Mouse (Mus musculus): ENCODE measurements around the gene Lrrc8a.

Lrrc8a gene

DNA sequence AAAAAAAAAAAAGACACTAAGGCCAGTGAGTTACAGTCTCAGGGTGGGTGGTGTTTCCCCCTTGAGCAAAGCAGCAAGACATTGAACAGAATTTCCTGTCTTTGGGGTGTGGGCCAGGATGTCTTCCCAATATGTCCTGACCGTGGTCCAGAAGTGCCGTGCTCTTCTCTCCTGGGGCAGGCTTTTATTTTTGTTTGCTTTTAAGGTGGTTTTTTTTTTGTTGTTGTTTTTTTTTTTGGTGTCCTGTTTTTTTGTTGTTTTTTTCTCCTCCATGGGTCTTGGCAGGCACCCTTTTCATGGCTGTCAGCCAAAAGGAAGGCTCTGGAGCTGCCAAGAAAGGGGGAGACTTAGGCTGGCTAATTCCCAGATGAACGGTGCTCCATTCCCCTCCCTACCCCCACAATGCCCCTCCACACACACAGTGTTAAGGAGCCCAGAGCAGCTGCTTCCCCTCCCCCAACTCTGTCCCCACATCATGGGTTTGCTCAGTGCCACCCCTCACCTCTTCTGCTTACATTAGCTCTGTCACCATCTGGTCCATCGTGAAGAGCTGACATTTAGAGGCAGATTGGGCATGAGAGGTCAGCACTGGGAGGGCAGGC is 25.4 kb downstream of the Lrrc8a start:
- DNase-seq: peak; percentile 55

DNA sequence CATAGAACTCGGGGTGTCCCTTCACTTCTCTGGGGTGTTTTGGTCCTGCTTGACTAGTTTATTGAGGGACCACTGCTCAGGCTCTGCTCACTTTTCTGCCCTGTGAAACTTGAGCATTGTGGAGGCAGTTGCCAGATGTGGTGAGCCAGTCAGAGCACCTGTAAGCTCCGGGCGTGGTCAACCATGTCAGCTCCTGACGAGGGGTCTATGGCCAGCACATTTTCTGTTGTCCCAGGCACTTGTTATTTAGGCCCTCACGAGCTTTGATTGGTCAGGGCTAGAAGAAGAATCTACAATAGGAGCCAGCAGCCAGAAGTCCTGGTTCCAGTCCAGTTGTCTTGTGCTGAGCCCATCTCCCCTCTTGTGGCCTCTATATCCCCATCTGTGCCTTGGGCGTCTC is 26.3 kb downstream of the Lrrc8a start:
- DNase-seq: no peak

DNA sequence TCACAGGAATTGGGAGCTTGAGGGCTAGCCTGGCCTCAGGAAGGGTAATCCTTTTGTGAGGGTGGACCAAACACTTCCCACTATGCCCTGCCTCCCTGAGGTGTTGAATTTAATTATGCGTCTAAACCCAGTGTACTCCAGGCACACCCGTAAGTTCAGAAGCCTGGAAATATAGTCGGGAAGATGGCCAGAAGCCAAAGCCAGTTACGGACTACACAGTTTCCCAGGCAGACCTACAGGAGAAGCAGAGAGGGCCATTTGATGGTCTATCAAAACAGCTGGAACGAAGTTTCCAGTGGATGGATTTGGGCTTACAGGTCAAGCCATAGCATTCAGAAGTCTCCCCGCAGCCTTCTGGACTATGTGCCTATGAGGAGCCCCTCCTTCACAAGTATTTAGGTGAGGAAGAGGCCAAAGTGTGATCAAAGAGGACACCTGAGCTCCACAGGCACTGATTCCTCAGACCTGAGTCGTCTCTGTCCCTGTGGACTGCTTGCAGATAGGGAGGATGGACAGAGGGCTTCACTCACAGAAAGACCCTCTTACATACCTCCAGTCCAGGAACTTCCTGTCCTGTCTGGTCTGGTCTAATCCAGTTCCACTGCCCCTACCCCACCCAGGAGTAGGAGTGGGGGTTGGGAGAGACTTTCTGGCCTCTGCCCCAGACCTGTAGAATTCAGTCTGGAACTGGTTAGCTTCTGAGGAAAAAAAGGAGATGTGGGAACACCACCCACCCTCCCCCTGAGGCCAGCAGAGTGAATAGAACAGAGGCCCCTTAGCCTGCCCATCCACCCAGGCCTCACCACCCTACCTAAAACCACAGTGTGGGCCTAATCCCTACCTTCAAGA is 27.4 kb downstream of the Lrrc8a start:
- DNase-seq: no peak

DNA sequence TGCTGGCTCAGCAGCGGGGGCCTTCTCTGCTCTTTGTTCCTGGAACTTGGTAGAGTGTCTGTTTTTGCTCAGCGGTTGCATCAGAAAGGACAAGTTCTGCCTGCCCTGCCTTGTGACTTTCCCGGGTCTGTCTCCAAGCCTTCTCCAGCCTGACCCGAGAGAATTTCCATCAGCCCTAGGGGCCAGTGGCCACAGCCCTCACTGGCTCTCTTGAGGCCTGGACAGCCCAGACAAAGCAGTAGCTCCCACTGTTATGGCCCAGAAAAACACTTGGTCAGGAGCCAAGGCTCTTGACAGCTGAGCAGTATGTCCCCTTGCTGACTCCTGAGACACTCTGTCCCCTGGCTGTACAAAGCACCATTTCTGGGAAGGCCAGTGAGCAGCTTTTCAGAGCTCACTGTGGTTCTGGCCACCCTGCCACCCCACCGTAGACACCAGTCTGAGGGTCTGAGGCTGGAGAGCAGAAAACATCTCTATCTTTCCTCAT is 28.3 kb downstream of the Lrrc8a start, which contains the start of gene Phyhd1:
Gene Phyhd1, plus strand, starts transcription at position 437 of the 487 bp plus-strand sequence.
- DNase-seq: peak; percentile 87

DNA sequence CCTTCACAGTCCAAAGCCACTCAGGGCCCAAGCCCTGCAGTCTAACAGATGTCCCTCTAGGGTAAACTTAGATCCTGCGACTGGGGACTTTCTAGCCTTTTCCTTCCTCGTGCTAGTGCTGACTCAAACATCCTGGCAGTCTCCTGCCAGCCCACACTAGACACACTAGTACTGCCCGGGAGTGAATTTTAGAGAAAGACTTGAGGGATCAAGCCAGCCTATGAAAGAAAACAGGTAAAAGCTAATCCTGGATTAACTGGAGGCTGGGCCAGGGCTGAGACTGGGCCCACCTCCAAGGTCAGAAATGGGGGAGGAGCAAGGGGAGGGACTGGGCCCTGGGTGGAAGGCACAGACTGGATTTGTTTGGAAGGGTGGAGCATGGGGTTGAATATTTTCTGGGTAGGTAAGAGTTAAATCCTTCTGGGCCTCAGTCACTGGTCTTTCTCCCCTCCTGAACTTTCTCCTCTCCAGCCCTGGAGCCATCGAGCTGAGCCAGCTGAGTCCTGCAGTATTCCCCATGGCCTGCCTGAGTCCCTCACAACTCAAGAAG is 29.0 kb downstream of the Lrrc8a start:
- peak; percentile 74 for DNase-seq

DNA sequence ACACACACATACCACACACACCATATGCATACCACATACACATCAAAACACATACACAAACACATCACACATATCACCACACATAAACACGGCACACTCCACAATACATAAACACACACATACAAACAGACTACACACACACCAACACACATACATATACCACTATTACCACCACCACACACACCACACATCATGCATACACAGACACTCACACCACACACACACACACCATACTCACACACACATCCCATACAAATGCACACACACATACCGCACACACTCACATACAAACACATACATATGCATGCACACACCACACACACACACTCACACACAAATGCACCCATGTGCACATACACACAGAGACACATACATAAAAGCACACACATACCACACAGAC is 30.0 kb downstream of the Lrrc8a start:
- DNase-seq: no peak

DNA sequence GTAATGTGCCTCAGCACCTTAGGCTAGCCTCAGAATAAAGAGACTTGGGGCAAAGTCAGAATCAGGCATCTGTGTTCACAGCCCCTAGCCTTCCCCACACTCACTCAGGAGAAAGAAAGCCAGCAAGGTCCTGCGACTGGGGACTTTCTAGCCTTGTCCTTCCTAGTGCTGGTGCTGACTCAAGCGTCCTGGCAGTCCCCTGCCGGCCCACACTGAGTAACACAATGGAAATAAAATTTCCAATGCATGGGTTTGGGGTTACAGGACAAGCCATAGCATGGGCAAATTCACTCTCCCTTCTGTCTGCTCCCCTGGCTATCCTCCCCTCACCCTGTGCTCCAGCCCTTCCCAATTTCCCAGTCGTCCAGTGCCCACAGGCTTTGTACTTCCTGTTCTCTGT is 30.9 kb downstream of the Lrrc8a start:
- DNase-seq: no peak

DNA sequence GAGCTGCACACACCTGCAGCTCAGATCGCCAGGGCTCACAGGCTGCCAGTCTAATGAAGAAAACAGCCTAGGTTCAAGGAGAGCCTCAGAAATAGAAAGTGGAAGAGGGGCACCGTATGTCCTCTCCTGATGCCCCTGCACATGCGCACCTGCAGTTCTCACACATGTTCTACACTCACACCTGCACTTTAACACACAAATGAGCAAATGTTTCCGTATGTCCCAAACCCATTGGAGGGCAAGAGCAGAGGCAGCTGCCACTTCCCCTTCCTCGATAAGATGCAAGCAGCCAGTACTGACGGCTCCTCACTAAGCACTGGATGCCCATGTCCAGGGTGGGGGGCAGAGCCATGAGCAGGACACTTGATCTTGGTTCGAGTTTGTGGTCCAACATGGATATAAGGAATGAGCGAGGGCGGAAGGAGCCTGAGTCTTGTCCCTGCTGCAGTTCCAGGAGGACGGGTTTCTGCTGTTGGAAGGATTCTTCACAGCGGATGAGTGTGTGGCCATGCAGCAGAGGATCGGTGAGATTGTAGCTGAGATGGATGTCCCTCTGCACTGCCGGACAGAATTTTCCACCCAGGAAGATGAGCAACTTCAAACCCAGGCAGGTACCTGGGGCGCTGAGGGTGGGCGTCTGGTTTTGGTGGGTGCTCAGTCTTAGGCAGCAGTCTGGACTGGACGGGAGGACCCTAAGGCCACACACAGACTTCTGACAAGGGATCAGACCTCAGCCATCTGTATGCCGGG is 31.9 kb downstream of the Lrrc8a start:
- DNase-seq: no peak

DNA sequence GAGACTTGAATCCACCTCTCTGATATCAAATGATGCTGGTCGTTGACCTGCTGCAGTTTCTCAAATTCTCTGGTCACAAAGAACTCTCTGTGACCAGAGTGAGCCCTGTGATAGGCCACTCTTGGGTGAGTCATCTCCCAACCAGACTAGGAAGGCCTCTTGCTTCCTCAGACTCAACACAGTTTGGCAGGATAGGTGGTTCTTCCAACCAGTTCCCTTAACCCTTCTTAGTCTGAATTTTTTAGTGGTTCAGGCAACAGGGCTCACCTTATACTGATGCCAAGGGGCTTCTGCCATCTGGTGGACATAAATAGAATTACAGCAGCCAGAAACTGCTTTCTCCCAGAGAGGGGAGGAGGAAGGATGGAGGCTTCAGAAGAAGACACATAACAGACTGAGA is 32.6 kb downstream of the Lrrc8a start:
- peak; percentile 87 for DNase-seq

DNA sequence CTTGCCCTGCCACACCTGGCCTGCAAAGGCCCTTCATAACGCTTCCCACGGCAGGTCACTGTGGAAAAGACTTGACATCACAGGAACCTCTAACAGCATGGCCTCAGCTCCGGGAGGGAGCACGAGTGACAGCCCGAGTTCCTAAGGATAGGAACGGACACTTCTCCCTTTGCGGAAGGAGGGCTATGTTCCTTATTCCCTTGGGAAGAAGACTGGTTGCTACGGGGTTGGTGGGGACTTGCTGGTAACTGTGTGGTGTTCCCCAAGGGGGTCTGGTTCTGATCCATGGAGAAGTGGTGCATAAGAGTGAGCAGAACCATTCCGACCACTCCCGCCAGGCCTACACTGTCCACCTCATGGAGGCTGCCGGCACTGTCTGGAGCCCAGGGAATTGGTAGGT is 43.2 kb downstream of the Lrrc8a start, which contains the start of gene Gm28038:
Gene Gm28038, plus strand, starts transcription at position 301 of the 400 bp plus-strand sequence.
- DNase-seq: no peak

DNA sequence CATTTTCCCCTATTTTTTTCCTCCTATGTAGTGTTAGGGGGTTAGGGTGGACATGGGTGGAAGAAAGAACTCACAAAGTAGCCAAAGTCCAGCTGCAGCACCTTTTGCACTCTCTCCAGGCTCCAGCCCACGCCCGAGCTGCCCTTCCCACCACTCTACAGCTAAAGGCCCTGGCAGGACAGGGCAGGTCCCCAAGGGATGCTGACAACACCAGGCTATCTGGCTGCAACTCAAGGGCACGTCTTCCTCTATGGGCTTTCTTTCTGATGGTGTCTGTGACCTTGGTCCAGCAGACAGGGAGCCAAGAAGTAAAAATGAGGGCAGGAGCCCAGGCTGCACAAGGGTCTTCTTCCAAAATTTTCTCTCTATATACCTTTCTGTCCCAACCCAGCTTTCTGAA is 44.1 kb downstream of the Lrrc8a start:
- DNase-seq: no peak

DNA sequence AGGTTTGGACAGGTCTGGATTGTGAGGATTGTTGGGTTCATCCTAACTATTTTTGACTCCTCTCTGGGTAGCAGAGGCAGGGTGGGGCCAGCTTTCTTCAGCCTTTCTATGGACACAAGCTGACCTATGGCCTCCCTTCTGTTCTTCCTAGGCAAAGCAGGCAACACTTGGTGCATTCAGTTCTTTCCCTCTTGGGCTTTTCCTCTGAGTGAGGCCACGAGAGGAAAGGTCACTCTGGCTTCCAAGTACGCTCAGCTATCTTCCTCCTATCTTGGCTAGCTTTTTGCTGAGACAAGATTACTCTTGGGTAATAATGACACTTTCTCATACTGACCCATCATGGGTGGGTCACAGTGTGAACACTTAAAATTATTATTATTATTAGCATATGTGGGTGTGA is 45.7 kb downstream of the Lrrc8a start:
- DNase-seq: no peak

DNA sequence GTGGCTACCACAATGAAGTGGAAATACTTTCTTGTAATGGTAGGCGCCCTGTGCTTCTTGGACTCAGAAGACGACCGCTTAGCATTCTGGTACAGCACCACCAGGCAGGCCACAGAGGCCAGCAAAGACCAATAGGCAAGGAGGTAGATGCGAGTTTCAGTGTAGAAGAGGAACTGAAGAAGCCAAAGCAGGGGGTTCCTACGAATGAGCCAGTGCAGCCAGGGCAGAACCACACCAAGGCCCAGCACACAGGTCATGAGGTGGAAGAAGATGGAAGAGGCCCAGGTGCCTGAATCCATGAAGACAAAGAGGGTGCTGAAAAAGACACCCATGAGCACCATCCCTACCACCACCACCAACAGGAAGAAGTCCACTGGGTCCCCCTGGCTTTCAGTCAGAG is 47.5 kb downstream of the Lrrc8a start:
- DNase-seq: no peak

DNA sequence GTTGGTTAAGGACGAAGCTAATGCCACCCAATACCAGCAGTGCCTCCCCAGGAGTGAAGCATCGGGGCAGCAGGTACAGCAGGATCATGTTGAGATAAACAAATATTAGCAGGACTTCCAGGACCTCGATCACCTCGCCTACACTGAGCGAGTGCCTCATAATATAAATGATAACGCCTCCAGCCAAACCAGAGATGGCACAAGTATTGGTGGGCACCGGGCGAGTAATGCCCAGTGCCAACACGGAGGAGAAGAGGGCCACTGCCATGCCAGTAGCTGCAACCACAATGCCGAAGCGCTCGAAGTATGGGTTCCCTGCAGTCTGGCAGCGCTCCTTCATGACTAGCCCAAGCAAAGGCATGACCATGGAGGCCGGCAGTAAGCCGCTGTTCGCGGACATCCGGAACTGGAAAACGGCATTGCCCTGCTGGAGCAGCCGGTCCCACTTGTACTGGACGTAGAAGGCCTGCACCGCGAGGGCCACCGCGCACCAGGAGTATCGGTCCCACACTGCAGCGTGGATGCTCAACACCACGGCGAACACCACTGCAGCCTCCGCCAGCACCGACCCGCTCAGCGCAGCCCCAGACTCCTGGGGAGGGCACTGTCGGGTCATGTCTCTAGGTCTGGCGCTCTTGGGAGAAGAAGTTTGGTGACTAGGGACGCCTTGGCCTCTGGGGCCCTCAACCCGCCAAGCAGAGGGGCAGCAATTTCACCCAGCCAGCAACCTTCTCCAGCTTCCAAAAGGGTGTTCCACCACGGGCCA is 48.1 kb downstream of the Lrrc8a start:
- DNase-seq: no peak

DNA sequence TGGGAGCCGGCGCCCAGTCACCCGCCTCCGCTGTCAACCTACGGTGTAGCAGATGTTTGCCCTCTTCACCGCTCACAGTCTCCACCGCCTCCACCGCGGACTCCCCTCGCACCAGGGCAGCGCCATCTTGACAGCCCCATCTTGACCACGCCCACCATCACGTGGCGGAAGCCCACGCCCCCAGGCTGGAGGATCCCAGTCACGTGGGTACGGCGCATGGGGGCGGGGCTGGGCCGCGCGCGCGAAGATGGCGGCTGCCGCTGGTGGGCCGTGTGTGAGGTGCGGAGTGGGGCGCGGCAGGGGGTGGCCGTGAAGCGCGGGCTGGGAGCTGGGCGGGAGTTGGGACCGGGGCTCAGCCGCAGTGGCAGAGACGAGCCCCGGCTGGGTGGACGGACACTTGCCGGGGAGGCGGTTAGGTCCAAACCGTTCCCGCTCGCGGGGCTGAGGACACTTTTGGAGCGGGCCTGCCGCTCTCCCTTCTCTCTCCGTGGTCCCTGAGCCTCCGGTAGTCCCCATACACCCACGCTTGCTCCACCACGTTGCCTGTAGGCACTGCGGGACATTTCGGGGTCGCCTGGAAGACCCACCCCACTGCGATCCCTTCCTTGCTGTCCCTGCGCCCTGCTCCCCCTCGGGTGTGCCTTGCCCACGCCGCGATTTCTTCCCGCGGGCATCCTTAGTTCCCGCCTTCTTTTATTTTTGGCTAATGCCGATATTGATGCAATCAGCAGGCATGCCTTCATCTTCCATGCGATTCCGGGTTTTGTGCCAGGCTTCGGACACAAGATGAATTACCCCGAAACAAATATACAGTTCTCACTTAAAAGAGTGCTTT is 48.9 kb downstream of the Lrrc8a start, which contains the start of the genes Dolk and Nup188:
Gene Dolk, minus strand, starts transcription at position 143 of the 835 bp plus-strand sequence.
Gene Nup188, plus strand, starts transcription at position 206 of the 835 bp plus-strand sequence.
- DNase-seq: peak; percentile 97

DNA sequence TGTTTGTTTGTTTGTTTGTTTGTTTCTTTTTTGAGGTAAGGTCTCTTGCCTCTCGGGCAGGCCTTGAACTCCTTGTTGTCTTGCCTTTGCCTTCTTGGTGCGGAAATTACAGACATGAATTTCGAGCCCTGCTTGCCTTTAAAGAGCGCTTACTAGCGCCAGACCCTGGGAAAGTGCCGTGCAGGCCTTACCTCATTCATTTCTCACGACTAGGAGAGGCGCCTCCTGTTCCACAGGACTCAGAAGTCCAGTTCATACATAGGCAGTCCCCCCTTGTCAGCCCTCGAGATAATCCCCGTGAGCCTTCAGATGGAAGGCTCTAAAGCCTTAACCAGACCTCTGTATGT is 49.5 kb downstream of the Lrrc8a start:
- no peak for DNase-seq

DNA sequence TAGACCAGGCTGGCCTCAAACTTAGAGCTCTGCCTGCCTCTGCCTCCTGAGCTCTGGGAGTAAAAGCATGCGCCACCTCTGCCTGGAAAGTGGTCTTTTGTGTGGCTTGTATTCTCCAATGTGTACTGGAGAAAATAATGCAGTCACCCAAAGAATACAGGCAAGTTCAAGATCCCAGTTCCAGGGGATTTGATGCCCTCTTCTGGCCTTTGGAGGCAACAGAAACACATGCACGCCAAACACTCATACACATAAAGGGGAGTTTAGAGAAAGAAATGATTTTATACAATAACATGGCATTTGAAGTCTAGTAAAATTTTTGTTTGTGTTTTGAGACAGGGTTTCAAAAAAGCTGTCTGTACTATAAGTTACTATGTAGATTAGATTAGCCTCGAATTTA is 62.0 kb downstream of the Lrrc8a start:
- no peak for DNase-seq

DNA sequence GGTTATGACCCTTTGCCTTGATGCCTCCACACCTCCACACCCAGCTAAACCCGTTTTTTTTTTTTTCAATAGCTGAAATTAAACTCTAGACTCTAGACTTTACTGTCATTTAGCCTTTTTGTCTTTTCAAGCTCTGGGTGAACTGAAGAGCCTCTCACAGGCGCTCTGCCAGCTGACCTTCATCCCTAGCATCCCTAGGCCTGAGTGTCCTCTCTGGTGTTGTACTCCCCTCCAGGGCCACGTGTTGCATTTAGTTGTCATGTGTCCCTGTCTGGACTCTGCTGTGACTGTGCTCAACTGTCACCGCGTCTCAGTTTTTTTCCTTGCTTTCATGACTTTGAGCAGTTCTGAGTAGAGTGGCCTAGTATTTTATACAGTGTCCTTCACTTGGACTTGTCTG is 62.5 kb downstream of the Lrrc8a start:
- no peak for DNase-seq

DNA sequence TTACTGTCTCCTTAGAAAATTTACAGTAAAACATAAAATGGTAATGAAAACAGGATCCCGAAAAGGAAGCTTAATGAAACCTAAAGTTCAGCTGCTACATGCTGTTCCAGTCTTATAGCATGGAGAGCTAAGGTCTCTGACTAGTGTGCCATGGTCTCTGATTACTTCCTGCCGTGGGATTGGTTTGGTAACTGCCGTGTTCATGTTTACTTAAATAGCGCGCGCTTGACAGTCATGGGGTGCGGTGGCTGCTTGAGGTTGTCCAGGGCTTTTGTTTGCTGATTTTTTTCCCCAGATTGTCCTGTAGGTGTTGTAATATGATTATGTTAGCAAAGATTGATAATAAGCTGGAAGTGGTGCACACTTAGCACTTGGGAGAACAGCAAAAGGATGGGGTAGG is 68.6 kb downstream of the Lrrc8a start:
- no peak for DNase-seq

DNA sequence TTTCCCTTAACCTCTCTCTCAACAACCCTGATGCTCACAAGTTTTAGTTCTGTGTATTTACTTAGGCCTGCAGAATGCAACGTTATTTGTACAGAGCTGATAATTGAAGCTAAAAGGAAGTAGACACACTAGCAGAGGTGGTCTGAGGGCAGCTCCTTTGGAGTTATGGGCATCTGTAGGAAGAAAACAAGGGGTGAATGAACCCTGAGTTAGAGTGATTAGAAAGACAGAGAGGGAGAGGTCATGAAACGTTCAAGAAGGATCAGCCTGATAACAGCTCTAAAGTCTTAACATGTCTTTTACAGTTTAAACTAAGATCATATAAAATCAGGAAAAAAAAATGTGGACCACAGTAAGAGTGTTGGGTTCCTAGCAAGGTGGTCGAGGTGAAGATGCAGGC is 71.8 kb downstream of the Lrrc8a start:
- DNase-seq: no peak

DNA sequence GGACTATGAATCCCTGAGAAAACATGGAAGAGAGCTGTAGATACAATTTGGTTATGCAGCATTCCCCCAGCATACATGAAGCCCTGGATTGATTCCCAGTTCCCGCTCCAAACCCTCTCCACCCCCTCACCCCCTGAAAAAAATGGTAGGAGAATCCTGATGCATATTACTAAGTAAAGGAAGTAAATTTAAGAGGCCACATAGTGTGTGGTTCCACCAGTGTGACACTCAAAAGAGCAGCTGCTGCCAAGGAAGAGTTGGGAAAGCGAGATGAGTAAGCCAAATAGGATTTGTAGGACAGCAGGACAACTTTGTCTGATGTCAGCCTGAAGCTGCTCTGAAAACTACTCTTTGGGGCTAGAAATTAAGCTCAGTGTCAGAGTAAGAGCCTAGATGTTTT is 74.0 kb downstream of the Lrrc8a start:
- no peak for DNase-seq

All from lung, postnatal 36 days (tissue).